Mouse (Mus musculus) stomach, postnatal 0 days (tissue): Measurements from ENCODE around the gene Xkr7.

ENCODE experiments used
- CTCF ChIP-seq: IDR thresholded peaks from 2 replicates; pipeline ENCODE4 v1.5.1; 2016; ENCODE audit warnings: antibody characterized with exemption, low read depth, mild to moderate bottlenecking, moderate library complexity
- EP300 ChIP-seq: optimal IDR thresholded peaks from 2 replicates; pipeline ENCODE3; 2016; ENCODE audit warnings: antibody characterized with exemption

- TF ChIP-seq CTCF (no peak), EP300 (no peak)
Measured at GRCm38 (mm10) chr2:153032973-153033372, 1.3 kb downstream of the Xkr7 start.
